ENCODE assay signal across 14 mouse cellular contexts in genomic region chr19:34819577-34820170, GRCm38 (mm10). TPM values are rescaled to one million over a fixed set of nuclear protein-coding genes. Genes with fewer than 3 reads are reported as not detected.
A peak's percentile ranks its signal among the peaks of the same experiment; 100 is the strongest.
DNase-seq lines count a peak whose midpoint lies in the region; ATAC-seq and TF ChIP-seq lines count a peak whose summit lies in the region.
"Had no signal": no experiment of that assay in that cellular context is flagged by ENCODE, and none has a peak within 500 bp of the region (broad histone marks: within the 10 kb centered on the region; RNA-seq: fewer than 3 reads in every experiment).

No protein-coding gene starts in this region.

- no peak overlapping the region for H3K9ac ChIP-seq in midbrain, embryonic 11.5 days (ENCODE audit: low read length)
- no peak overlapping the region for H3K9ac ChIP-seq in midbrain, embryonic 15.5 days
- no peak overlapping the region for H3K9ac ChIP-seq in kidney, postnatal 0 days (ENCODE audit: low read depth, low read length)
- H3K9ac ChIP-seq in liver, embryonic 12.5 days = no peak overlapping the region
- H3K9ac ChIP-seq: embryonic facial prominence, embryonic 12.5 days; limb, embryonic 13.5 days; stomach, embryonic 15.5 days had no signal

- whole genome bisulfite sequencing in midbrain, embryonic 11.5 days = 87% methylated on average over 5 of the region's 5 CpGs
- 89% methylated on average over 5 of the region's 5 CpGs for WGBS in midbrain, embryonic 15.5 days
- WGBS in kidney, postnatal 0 days = 71% methylated on average over 5 of the region's 5 CpGs
- 74% methylated on average over 5 of the region's 5 CpGs for WGBS in liver, embryonic 12.5 days (ENCODE audit: insufficient replicate concordance)

- no peaks in the 10 kb centered on the region; the same call in 1 of the 2 replicates for H3K36me3 ChIP-seq in midbrain, embryonic 11.5 days (ENCODE audit: control insufficient read depth, insufficient read depth, low read length)
- no peaks in the 10 kb centered on the region for H3K36me3 ChIP-seq in midbrain, embryonic 15.5 days (replicated peaks)
- 0 out of 2 replicates have a peak, but pooled peaks cover 10% of the 10 kb centered on the region for H3K36me3 ChIP-seq in kidney, postnatal 0 days (ENCODE audit: insufficient read depth, low read length)
- peaks cover 16% of the 10 kb centered on the region for H3K36me3 ChIP-seq in liver, embryonic 12.5 days
- H3K36me3 ChIP-seq: stomach, embryonic 15.5 days had no signal

- peak; percentile 31 for DNase-seq in midbrain, embryonic 11.5 days (ENCODE audit: low spot score, missing footprints)
- DNase-seq in kidney, postnatal 0 days (ENCODE audit: low spot score) = peak; percentile 9
- no peak for DNase-seq in heart, adult 8-10 months (ENCODE audit: low spot score)
- no peak for DNase-seq in left cerebral cortex, postnatal 14 days (ENCODE audit: low spot score in 2 of 2)
- DNase-seq in thymus, postnatal 36 days = no peak
- DNase-seq: cerebellum, adult 8-10 months; heart, adult 18-20 months; lung, postnatal 10 days had no signal

- H3K9me3 ChIP-seq in midbrain, embryonic 11.5 days (ENCODE audit: control insufficient read depth, low read length) = no peaks in the 10 kb centered on the region
- no peaks in the 10 kb centered on the region for H3K9me3 ChIP-seq in midbrain, embryonic 15.5 days
- H3K9me3 ChIP-seq in kidney, postnatal 0 days (replicated peaks; ENCODE audit: low read length) = no peaks in the 10 kb centered on the region
- no peaks in the 10 kb centered on the region for H3K9me3 ChIP-seq in liver, embryonic 12.5 days (replicated peaks)
- H3K9me3 ChIP-seq: embryonic facial prominence, embryonic 12.5 days; limb, embryonic 13.5 days; stomach, embryonic 15.5 days had no signal

- intact Hi-C loops in left cerebral cortex, postnatal 14 days (cut with DNase I) = no loop called here

- H3K4me1 ChIP-seq in midbrain, embryonic 11.5 days (ENCODE audit: control insufficient read depth, insufficient read depth, low read length) = no peaks in the 10 kb centered on the region
- peaks cover 3% of the 10 kb centered on the region for H3K4me1 ChIP-seq in midbrain, embryonic 15.5 days
- H3K4me1 ChIP-seq in kidney, postnatal 0 days (replicated peaks; ENCODE audit: insufficient read depth, low read length) = no peaks in the 10 kb centered on the region
- H3K4me1 ChIP-seq in liver, embryonic 12.5 days = no peaks in the 10 kb centered on the region
- H3K4me1 ChIP-seq: embryonic facial prominence, embryonic 12.5 days; limb, embryonic 13.5 days; stomach, embryonic 15.5 days had no signal

- H3K27me3 ChIP-seq in midbrain, embryonic 11.5 days (ENCODE audit: control insufficient read depth, insufficient read depth, low read length) = no peaks in the 10 kb centered on the region
- H3K27me3 ChIP-seq in midbrain, embryonic 15.5 days (replicated peaks) = no peaks in the 10 kb centered on the region
- no peaks in the 10 kb centered on the region for H3K27me3 ChIP-seq in kidney, postnatal 0 days (ENCODE audit: insufficient read depth, low read length)
- H3K27me3 ChIP-seq in liver, embryonic 12.5 days (replicated peaks) = no peaks in the 10 kb centered on the region
- H3K27me3 ChIP-seq: embryonic facial prominence, embryonic 12.5 days; limb, embryonic 13.5 days; stomach, embryonic 15.5 days had no signal

- H3K4me3 ChIP-seq in midbrain, embryonic 11.5 days (ENCODE audit: low read depth, low read length) = no peak overlapping the region
- no peak overlapping the region for H3K4me3 ChIP-seq in midbrain, embryonic 15.5 days
- no peak overlapping the region for H3K4me3 ChIP-seq in kidney, postnatal 0 days (replicated peaks; ENCODE audit: low read depth, low read length)
- H3K4me3 ChIP-seq in liver, embryonic 12.5 days = no peak overlapping the region
- H3K4me3 ChIP-seq: embryonic facial prominence, embryonic 12.5 days; limb, embryonic 13.5 days; stomach, embryonic 15.5 days had no signal

- H3K4me2 ChIP-seq in midbrain, embryonic 11.5 days = no peak overlapping the region
- no peak overlapping the region for H3K4me2 ChIP-seq in midbrain, embryonic 15.5 days
- H3K4me2 ChIP-seq in kidney, postnatal 0 days (ENCODE audit: low read length) = no peak overlapping the region
- no peak overlapping the region for H3K4me2 ChIP-seq in liver, embryonic 12.5 days
- H3K4me2 ChIP-seq: embryonic facial prominence, embryonic 12.5 days; limb, embryonic 13.5 days; stomach, embryonic 15.5 days had no signal

- ATAC-seq in midbrain, embryonic 11.5 days (ENCODE audit: low FRiP score) = no peak
- ATAC-seq in midbrain, embryonic 15.5 days (replicated peaks) = no peak
- peak; percentile 90 for ATAC-seq in kidney, postnatal 0 days (replicated peaks; ENCODE audit: low FRiP score, low read depth)
- 0 out of 2 replicates have a peak, but pooled peaks have one; percentile 49 for ATAC-seq in liver, embryonic 12.5 days
- ATAC-seq: forebrain, embryonic 16.5 days had no signal

- TF ChIP-seq CTCF in kidney, postnatal 0 days (IDR thresholded peaks at IDR 0.05; ENCODE audit: low read depth) = no peak

- H3K27ac ChIP-seq in midbrain, embryonic 11.5 days (ENCODE audit: low read depth, low read length) = no peak overlapping the region
- no peak overlapping the region for H3K27ac ChIP-seq in midbrain, embryonic 15.5 days
- H3K27ac ChIP-seq in kidney, postnatal 0 days = 0 out of 2 replicates have a peak overlapping the region, but pooled peaks have one; percentile 13
- H3K27ac ChIP-seq in liver, embryonic 12.5 days = no peak overlapping the region
- H3K27ac ChIP-seq: embryonic facial prominence, embryonic 12.5 days; limb, embryonic 13.5 days; stomach, embryonic 15.5 days had no signal

RNA-seq across cellular contexts. Expression of gene Pank1, which starts 59.6 kb away (rescaled TPM):
- polyA plus RNA-seq in midbrain, embryonic 11.5 days (2014; fragmentation: Nextera tagmentation; extraction: Ambion mirVana) = 10.4 and 10.5 TPM in 2 replicates
- polyA plus RNA-seq in midbrain, embryonic 15.5 days (2015; fragmentation: Nextera tagmentation; extraction: Ambion mirVana) = 8.3 and 8.5 TPM in 2 replicates
- polyA plus RNA-seq in kidney, postnatal 0 days (2015; fragmentation: Nextera tagmentation; extraction: Ambion mirVana) = 11.8 and 13.2 TPM in 2 replicates
- polyA plus RNA-seq in liver, embryonic 12.5 days (2016; fragmentation: Nextera tagmentation; extraction: Ambion mirVana) = 6.5 and 6.7 TPM in 2 replicates
- total RNA-seq in heart, adult 8-10 months (2022) = 10 to 100 TPM; 40.7 to 48.9 (median 45.0) TPM
- 10 to 100 TPM; 17.1 to 18.9 TPM for total RNA-seq in left cerebral cortex, postnatal 14 days (2021)

Comparison
In these comparisons a context has a peak if more than half of its experiments do, and no peak if none do; other contexts are left out.
1. ATAC-seq: peak in kidney, postnatal 0 days (single experiment) and liver, embryonic 12.5 days (single experiment); none in midbrain, embryonic 11.5 days (single experiment) and midbrain, embryonic 15.5 days (single experiment).
2. DNase-seq: peak in midbrain, embryonic 11.5 days (single experiment) and kidney, postnatal 0 days (single experiment); none in heart, adult 8-10 months (single experiment), left cerebral cortex, postnatal 14 days (0 of 2) and thymus, postnatal 36 days (0 of 2).